Mouse (Mus musculus) hindbrain, embryonic 11.5 days (tissue): ENCODE data around the gene Crocc2. TPM values are rescaled to one million over a fixed set of nuclear protein-coding genes. Genes with fewer than 3 reads are reported as not detected.

ENCODE experiments used
- ATAC-seq: fragments of 200-750 bp; cut with Nextera tagmentation; 2 replicates; pipeline ENCODE4 v1.8.0; 2017; ENCODE audit warnings: mild to moderate bottlenecking, moderate TSS enrichment, moderate library complexity; ENCODE audit not compliant: low FRiP score
- DNase-seq: peaks from one replicate; pipeline ENCODE4 v3.0.0-alpha.2; 2015; ENCODE audit warnings: low spot score
- H3K27ac ChIP-seq: fragments of 300-500 bp; sonication (generic); 2 replicates; pipeline ENCODE4 v1.5.1; 2014; ENCODE audit warnings: mild to moderate bottlenecking, low read depth, low read length
- H3K27me3 ChIP-seq: fragments of 300-500 bp; sonication (generic); 2 replicates; pipeline ENCODE4 v1.6.1; 2014; ENCODE audit warnings: mild to moderate bottlenecking, low read length, moderate library complexity, mixed read lengths; ENCODE audit not compliant: control insufficient read depth, insufficient read depth
- H3K36me3 ChIP-seq: fragments of 300-500 bp; sonication (generic); 2 replicates; pipeline ENCODE4 v1.6.1; 2014; ENCODE audit warnings: mild to moderate bottlenecking, low read length, moderate library complexity, mixed read lengths; ENCODE audit not compliant: control insufficient read depth, insufficient read depth
- H3K4me1 ChIP-seq: fragments of 300-500 bp; sonication (generic); replicated peaks from 2 replicates; pipeline ENCODE4 v1.6.1; 2014; ENCODE audit warnings: low read length, mixed read lengths; ENCODE audit not compliant: control insufficient read depth, insufficient read depth
- H3K4me2 ChIP-seq: fragments of 300-500 bp; sonication (generic); replicated peaks from 2 replicates; pipeline ENCODE4 v1.6.1; 2014; ENCODE audit warnings: mild to moderate bottlenecking, low read depth, low read length
- H3K4me3 ChIP-seq: fragments of 300-500 bp; sonication (generic); 2 replicates; pipeline ENCODE4 v1.5.1; 2014; ENCODE audit warnings: low read depth, low read length
- H3K9ac ChIP-seq: fragments of 300-500 bp; sonication (generic); 2 replicates; pipeline ENCODE4 v1.6.1; 2014; ENCODE audit warnings: low read depth, low read length
- H3K9me3 ChIP-seq: fragments of 300-500 bp; sonication (generic); 2 replicates; pipeline ENCODE4 v1.6.1; 2016; ENCODE audit warnings: low read length; ENCODE audit not compliant: control insufficient read depth
- WGBS: fragments of 180-500 bp; shearing (Covaris S2); extraction: QIAGEN DNeasy Blood & Tissue Kit; methylation state at CpG from one replicate; pipeline ENCODE4 v1.1.7; 2014; 5-methylcytosine and 5-hydroxymethylcytosine counted together
- polyA plus RNA-seq: library from polyadenylated mRNA; unstranded; fragments of >200 nt; fragmentation: Nextera tagmentation; extraction: Ambion mirVana; gene quantifications from 2 replicates; pipeline ENCODE4 v1.2.1, GENCODE M21; 2014

The Crocc2 gene
- polyA plus RNA-seq, 1 experiment from 2014 or later = 0.09 TPM

DNA sequence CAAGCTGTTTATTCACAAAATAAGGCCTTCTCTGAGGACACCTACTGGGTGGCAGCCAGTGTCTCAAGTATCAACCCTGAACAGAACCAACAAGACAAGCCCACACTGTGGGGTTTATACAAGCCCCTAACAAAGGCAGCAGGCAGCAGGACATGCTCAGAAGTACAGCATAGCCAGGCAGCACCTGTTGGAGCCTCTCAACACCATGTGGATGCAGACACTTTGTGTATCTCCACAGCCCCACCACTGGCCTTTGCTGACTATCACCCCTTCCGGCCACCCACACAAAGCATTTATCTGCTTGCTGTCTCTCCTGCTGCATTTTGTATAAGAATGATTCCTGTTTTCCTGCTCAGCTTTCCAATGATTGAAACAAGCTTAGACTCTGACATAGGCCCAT lies 89.0 kb downstream of the Crocc2 start:
- 74% methylated on average over 1 of the region's 1 CpGs for WGBS
- ATAC-seq (no peak), DNase-seq (no peak)
- H3K36me3 ChIP-seq = no peaks in the 10 kb centered on the region
- no peak overlapping the region for H3K27ac ChIP-seq
- H3K4me3 ChIP-seq = no peak overlapping the region
- no peak overlapping the region for H3K4me2 ChIP-seq
- no peaks in the 10 kb centered on the region for H3K27me3 ChIP-seq
- H3K9me3 ChIP-seq = no peaks in the 10 kb centered on the region
- H3K4me1 ChIP-seq = no peaks in the 10 kb centered on the region
- no peak overlapping the region for H3K9ac ChIP-seq

DNA sequence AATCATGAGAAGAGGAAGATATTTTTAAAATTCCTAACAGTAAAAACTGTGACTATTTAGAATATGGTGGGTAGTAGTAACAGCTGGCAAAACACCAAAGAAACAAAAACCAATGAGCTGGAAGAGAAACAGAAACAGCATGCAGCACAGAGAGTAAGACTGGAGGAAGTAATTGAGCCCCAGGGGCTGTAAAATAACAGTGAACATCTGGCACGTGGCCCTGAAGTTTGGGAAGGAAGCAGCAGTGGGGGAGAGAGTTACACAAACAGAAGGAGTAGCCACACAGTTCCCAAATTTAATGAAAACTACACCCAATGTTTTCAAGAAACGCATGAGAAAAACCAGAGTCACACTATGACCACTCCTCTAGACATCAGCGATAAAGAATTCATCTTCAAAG lies 98.7 kb downstream of the Crocc2 start:
- peak; percentile 6 for DNase-seq

DNA sequence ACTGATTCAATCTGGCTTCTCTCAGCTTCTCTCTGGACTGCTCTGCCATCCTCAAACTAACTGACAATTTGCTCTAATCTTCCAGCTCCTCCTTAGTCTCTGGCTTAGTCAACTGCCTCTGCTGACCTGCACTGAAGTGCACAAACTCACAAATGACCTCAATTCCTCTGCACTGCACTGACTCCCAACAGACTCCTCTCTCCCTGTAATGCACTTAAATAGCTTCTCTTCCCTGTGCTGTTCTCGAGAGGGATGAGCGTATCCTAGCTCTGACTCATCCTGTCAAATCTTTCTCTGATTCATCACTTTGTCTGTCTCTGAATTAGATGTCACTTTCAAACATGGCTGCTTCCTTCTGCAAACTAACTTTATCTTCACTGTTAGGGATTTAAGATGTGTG lies 99.7 kb downstream of the Crocc2 start:
- DNase-seq = no peak

More for the DNA sequence above, 98.7 kb downstream of the Crocc2 start:
- H3K9ac ChIP-seq = no peak overlapping the region
- H3K27me3 ChIP-seq = no peaks in the 10 kb centered on the region
- no peaks in the 10 kb centered on the region for H3K36me3 ChIP-seq
- no peak overlapping the region for H3K27ac ChIP-seq
- no peak overlapping the region for H3K4me3 ChIP-seq
- no peaks in the 10 kb centered on the region for H3K9me3 ChIP-seq
- 47% methylated on average over 3 of the region's 3 CpGs for whole genome bisulfite sequencing
- H3K4me2 ChIP-seq = no peak overlapping the region
- ATAC-seq = no peak
- H3K4me1 ChIP-seq = no peaks in the 10 kb centered on the region

DNA sequence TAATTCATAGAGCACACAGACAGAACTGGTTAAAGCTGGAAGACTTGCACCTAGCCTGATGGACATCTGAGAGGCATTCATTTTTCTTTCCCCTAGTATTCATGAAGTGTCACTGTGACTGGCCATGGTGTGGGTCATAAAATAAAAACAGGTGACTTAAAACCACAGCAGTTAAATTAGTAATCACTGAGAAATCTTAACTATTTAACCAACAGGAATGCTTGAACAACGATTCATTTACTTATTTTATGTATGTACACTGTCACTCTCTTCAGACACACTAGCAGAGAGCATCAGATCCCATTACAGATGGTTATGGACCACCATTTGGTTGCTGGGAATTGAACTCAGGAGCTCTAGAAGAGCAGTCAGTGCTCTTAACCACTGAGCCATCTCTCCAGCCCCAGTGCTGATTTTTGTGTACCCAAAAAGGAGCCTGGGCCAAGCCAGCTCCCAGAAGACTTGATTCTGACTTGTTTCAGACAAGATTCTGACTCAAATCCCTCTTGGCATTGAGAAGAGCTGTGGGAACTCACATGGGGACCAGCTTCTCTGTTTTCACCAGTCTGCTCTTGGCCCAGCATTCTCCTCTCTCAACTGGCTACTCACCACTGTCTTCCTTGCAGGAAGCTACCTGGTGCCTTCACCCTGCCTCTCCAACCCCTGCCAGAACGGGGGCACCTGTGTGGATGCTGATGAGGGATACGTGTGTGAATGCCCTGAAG lies 102.2 kb downstream of the Crocc2 start:
- 77% methylated on average over 3 of the region's 3 CpGs for WGBS
- Histone ChIP-seq H3K4me3 (no peak overlapping the region), H3K27ac (no peak overlapping the region), H3K27me3 (no peaks in the 10 kb centered on the region), H3K4me1 (no peaks in the 10 kb centered on the region), H3K9ac (no peak overlapping the region), H3K9me3 (no peaks in the 10 kb centered on the region), H3K4me2 (no peak overlapping the region), H3K36me3 (no peaks in the 10 kb centered on the region)
- ATAC-seq = no peak
- no peak for DNase-seq

More for the DNA sequence above, 99.7 kb downstream of the Crocc2 start:
- WGBS = 87% methylated on average over 2 of the region's 2 CpGs
- Histone ChIP-seq H3K27me3 (no peaks in the 10 kb centered on the region), H3K9me3 (no peaks in the 10 kb centered on the region), H3K4me1 (no peaks in the 10 kb centered on the region), H3K9ac (no peak overlapping the region), H3K4me2 (no peak overlapping the region), H3K27ac (no peak overlapping the region), H3K36me3 (no peaks in the 10 kb centered on the region), H3K4me3 (no peak overlapping the region)
- ATAC-seq = no peak

DNA sequence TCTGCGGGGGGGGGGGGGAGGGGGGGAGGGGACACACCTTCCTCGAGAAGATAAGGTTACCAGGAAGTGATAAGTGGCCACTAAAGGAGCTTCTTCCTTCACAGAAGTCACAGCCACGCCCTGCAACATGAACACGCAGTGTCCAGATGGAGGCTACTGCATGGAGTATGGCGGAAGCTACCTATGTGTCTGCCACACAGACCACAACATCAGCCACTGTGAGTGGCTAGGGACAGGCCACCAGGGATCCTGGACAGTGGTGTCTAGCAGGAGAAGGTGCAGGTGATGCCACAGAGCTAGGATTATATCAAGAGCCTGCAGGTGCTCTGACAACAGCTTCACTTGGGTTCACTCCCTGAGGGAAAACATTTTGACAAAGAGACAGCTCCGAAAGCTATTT lies 103.2 kb downstream of the Crocc2 start:
- no peaks in the 10 kb centered on the region for H3K9me3 ChIP-seq
- ATAC-seq (no peak), DNase-seq (no peak)
- 75% methylated on average over 5 of the region's 6 CpGs for WGBS
- H3K27me3 ChIP-seq = no peaks in the 10 kb centered on the region
- no peaks in the 10 kb centered on the region for H3K36me3 ChIP-seq
- no peak overlapping the region for H3K4me2 ChIP-seq
- H3K4me1 ChIP-seq = no peaks in the 10 kb centered on the region
- no peak overlapping the region for H3K4me3 ChIP-seq
- no peak overlapping the region for H3K9ac ChIP-seq
- H3K27ac ChIP-seq = no peak overlapping the region

DNA sequence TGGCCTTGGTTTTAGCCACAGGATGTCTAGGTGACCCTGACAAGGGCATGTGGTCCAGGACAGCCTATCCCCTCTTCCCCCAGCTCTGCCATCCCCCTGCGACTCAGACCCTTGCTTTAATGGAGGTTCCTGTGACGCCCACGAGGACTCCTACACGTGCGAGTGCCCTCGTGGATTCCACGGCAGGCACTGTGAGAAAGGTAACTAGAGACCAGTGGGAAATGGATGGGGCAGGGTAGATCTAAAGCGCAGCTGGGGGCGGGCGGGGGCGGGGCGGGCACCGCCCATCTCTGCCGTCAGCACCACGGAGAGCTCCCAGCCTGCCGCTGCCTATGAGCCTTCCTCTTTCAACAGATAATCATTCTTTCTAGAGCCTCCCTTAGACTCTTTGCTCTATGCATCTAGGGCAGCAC lies 103.9 kb downstream of the Crocc2 start:
- 2% methylated on average over 16 of the region's 16 CpGs for WGBS
- no peaks in the 10 kb centered on the region for H3K36me3 ChIP-seq

DNA sequence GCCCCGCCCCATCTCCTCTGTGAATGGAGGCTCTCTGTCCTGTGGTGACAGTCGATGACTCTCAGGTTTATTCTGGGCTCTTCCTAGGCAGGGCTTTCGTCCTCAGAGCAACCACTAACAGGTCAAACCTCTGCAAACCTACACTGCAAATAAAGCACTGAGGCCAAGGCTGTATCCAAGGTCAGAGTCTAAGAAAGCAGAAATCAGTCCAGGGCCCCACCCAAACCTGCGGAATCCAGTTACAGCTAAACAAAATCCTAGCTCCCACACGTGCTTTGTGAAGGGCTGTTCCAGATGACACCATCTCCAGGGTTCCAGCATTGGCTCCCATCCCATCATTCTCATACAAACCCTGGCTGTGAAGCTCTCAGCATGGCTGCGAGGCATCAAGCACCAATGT lies 107.0 kb downstream of the Crocc2 start:
- no peak overlapping the region for H3K9ac ChIP-seq
- no peak overlapping the region for H3K27ac ChIP-seq
- H3K27me3 ChIP-seq = no peaks in the 10 kb centered on the region
- WGBS = 76% methylated on average over 6 of the region's 6 CpGs
- ATAC-seq (no peak), DNase-seq (no peak)
- H3K9me3 ChIP-seq = no peaks in the 10 kb centered on the region
- no peaks in the 10 kb centered on the region for H3K4me1 ChIP-seq
- no peaks in the 10 kb centered on the region for H3K36me3 ChIP-seq
- H3K4me3 ChIP-seq = no peak overlapping the region
- H3K4me2 ChIP-seq = no peak overlapping the region

More for the DNA sequence above, 103.9 kb downstream of the Crocc2 start:
- no peaks in the 10 kb centered on the region for H3K27me3 ChIP-seq
- no peak for ATAC-seq
- no peak overlapping the region for H3K9ac ChIP-seq
- peak; percentile 65 for DNase-seq
- H3K9me3 ChIP-seq = no peaks in the 10 kb centered on the region
- H3K4me2 ChIP-seq = 0 out of 2 replicates have a peak overlapping the region, but pooled peaks have one; percentile 11
- H3K4me3 ChIP-seq = no peak overlapping the region
- H3K27ac ChIP-seq = no peak overlapping the region
- no peaks in the 10 kb centered on the region for H3K4me1 ChIP-seq

DNA sequence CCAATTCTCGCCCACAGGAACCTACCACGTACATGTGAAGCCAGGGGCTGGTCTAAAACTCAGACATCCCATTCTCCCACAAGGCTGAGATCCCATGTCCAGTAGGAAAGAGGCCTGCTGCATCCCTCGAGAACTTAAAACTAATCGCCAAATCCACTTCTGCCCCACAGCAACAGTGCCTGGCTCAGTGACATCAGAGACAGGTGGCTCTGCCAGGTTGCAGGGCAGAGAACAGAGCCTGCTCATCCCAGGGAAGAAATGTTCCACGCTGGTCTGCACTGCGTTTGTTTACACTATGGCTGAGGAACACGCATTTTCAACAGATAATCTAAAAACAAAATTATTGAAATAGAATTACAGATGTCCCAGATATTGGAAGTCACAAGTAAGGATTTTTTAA lies 108.5 kb downstream of the Crocc2 start:
- ATAC-seq (no peak), DNase-seq (no peak)
- H3K27ac ChIP-seq = no peak overlapping the region
- WGBS = 82% methylated on average over 7 of the region's 7 CpGs
- no peaks in the 10 kb centered on the region for H3K36me3 ChIP-seq
- no peak overlapping the region for H3K4me2 ChIP-seq
- H3K9ac ChIP-seq = no peak overlapping the region
- no peaks in the 10 kb centered on the region for H3K27me3 ChIP-seq
- H3K4me3 ChIP-seq = no peak overlapping the region
- no peaks in the 10 kb centered on the region for H3K4me1 ChIP-seq
- H3K9me3 ChIP-seq = no peaks in the 10 kb centered on the region
